Mouse (Mus musculus) hindlimb bud, embryonic 11.5 days (tissue): Measurements from ENCODE around the gene Gsta2.
"Not testable (repeated sequence)": the region's sequence is repeated elsewhere in the genome, so short reads cannot be mapped to it uniquely, and the experiment has no call there.

Experiments used
- DNase-seq: peaks from one replicate; pipeline ENCODE4 v3.0.0-alpha.2; 2012; ENCODE audit warnings: low read depth, low spot score; ENCODE audit errors: extremely low spot score

Gsta2 gene

DNA sequence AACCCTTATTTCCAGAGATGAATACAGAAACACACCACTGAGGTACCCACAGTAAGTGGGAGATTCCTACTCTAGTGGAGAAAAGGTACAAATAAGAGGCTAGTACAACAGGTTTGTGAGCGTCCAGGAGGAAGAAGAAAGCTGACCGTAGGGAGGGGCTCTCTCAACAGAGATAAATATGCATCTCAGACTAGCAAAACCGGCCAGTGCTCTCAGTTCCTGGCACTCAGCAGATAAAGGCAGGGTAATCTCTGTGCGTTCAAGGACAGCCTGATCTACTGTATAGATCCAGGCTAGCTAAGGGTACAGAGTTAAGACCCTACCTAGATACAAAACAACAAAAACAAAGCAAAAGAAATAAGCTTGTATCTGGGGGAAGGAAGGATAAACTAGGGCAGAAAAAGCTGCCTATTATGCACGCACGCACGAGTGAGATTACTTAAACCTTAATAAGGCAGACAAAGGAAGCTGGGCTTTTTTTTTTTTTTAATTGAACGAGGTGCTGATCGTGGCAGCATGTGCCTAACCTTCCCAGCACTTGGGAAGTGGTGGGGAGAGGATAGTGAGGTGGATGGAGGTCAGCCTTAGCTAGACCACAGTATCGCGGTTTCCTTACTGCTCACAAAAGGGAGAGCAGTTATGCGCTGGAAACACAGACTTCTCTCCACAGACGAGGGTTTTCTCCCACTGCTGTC, 10.4 kb upstream of the Gsta2 start:
- DNase-seq = no peak

DNA sequence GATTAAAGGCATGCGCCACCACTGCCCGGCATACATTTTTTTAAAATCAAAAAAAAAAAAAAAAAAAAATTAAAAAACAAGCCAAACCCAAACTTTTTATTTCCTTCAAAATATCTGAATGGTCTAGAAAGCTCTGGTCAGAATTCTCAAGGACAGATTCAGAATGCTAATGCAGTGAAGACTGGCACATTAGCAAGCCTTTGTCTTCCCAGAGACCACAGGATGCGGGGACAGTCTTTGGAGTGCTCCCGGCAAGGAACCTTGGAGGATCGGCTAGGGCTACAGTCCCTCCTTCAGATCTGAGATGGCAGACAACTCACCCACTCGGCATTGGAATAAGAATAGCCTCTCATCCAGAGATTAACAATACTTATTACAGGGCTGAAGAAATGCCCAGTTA, 9.1 kb upstream of the Gsta2 start:
- DNase-seq = no peak

- DNase-seq = no peak
Measured at GRCm38 (mm10) chr9:78363374-78363773, 7.8 kb upstream of the Gsta2 start.

DNA sequence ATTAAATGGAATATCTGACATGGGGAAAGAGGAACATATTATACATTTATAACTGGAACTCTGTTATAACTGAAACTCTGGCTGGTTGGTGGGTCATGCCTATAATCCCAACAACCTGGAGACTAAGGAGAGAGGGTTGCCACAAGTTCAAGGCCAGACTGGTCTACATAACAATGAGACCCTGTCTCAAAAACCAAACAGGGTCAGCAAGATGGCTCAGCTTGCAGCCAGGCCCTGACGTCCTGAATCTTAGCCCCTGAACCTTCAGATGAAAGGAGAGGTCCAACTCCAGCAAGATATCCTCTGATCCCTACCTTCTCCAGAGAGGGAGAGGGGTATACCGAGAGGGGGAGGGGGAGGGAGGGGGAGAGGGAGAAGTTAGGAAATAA, 4.9 kb upstream of the Gsta2 start:
- DNase-seq = no peak

GRCm38 (mm10) chr9:78359750-78360483, 4.3 kb upstream of the Gsta2 start:
- no peak for DNase-seq

DNA sequence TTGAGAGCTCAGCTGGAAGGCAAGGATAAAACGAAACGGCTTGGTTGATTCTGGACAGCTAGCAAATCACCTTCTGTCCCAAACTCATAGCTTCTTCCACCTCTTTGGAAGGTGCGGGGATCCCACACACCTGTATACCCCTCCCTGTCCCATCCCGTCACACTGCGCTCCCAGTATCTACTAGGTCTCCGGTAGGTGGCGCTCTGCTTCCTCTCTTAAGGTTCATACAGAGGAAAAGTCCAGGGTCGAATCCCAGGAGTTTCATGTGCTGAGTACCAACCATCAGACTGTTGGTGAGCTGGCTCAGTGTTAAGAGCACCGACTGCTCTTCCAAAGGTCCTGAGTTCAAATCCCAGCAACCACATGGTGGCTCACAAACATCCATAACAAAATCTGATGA, 2.5 kb upstream of the Gsta2 start:
- peak; percentile 41 for DNase-seq

DNA sequence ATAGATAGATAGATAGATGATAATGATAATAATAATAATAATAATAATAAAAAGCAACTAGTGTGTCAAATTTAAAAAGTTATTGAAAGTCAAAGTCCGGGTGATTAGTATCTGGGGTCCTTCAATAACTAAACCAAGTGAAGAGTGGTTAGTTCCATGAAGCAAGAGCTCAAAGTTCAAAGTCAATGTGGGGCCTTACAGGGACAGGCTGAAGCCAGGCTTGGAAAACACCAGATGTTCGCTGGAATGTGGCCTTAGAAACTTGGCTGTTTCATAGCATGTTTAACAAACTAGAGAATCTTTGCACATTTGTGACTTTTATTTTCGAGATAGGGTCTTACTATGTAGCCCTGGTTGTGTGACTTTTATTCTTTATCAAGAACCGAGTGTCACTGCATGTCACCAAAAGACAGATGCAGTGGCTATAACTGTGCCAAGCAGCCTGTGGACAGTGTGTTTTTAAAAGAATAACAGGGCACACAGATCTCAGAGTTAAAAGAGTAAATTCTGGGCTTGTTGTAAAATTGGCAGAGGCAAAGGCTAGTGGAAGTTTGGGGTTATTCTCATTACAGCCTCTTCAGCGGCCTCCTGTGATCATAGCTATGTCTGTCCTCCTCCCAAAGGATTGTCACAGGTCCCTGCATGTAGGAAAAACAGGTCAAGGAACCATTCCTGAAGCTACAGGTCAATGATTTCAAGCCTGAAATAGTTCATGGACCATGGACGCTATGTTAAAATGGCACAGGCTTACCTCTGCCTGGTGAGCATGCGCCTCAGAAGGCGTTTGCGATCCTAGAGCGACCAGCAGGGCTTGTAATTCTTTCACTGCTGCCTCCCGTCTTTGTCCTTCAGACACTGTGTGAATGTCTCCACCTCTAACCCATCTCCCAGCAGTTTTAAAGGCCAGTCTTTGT, 666 bp downstream of the Gsta2 start:
- no peak for DNase-seq

DNA sequence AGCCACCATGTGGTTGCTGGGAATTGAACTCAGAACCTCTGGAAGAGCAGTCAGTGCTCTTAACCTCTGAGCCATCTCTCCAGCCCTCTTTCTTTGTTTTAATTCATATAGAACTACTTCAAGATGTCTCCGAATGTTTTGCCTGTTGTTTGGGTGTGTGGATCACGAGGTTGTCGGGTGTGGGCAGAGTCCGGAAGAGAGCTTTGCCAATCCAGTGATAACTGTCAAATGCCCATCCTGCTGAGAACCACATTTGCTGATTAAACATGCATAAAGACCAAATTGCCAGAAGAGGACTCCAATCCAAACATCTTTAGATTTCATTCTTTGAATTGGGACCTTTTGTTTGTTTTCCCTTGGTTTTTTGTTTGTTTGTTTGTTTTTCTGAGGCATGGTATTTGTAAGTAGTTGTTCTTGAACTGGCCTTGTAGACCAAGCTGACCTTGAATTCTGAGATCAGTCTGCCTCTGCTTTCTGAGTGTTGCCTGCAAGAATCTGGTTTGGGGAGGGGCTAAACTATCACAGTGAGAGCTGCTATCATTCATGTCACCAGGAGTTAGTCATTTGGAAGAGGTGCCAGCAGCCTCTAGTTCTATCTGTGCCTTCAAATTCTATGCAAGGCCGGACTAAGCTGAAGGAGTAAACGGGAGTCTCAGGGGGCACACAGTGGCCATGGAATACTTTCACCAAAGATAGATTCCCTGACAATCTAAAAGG, 3.9 kb downstream of the Gsta2 start:
- DNase-seq = no peak

- DNase-seq = not testable (repeated sequence)
Measured at GRCm38 (mm10) chr9:78350007-78350406, 5.6 kb downstream of the Gsta2 start.

- DNase-seq = not testable (repeated sequence)
Measured at GRCm38 (mm10) chr9:78349141-78349540, 6.4 kb downstream of the Gsta2 start.

- DNase-seq = not testable (repeated sequence)
Measured at GRCm38 (mm10) chr9:78348206-78349004, 7.2 kb downstream of the Gsta2 start.

DNA sequence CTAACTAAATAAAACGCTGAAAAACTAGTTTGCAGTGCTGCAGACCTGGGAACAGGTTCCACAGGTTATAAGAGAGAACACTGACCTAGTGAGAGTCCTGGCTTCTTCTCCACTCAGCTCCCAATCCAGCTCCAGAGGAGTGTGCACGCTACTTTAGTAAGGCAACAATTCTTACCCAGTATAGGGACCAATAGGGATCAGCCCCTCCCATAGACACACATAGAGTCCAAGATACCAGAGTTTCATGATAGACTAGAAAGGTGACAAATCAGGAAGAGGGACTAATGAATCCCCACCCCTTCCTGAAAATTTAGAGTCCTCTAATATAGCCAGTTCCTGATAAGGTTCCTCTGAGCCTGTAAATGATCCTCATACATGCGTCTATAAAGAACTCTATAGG, 8.6 kb downstream of the Gsta2 start:
- DNase-seq = no peak

GRCm38 (mm10) chr9:78345235-78345634, 10.4 kb downstream of the Gsta2 start:
- DNase-seq = not testable (repeated sequence)

DNA sequence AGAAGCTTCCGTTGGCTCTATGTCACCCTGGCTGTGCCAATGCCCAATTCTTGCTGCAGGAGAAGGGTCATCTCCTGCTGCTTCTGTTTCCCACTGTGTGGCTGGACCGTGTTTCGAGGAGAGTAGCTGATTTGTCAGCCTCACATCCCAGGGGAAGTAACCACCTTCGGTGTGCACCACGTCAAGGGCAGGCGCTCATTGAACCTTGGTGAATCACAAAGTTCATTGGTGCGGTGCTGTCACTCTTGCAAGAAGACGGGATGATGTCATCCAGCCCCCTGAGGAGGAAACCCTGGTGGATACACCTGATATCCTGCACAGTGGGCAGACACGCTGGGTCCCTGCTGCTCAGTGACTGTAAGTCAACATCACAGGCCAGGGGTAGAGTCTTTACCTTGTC, 12.5 kb downstream of the Gsta2 start:
- DNase-seq = not testable (repeated sequence)

DNA sequence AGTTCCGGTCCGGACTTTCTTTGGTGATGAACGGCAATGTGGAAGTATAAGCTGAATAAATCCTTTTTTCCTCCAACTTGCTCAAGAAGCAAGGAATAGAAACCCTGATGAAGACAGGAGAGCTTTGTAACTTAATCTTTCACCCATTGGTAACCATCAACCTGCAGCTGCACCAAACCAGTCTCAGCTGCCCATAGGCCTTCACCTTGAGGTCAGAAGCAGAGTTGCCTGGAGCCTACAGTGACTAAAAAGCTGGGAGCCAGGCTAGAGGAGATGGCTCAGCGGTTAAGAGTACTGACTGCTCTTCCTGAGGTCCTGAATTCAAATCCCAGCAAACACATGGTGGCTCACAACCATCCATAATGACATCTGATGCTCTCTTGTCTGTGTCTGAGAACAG, 13.1 kb downstream of the Gsta2 start:
- not testable (repeated sequence) for DNase-seq

DNA sequence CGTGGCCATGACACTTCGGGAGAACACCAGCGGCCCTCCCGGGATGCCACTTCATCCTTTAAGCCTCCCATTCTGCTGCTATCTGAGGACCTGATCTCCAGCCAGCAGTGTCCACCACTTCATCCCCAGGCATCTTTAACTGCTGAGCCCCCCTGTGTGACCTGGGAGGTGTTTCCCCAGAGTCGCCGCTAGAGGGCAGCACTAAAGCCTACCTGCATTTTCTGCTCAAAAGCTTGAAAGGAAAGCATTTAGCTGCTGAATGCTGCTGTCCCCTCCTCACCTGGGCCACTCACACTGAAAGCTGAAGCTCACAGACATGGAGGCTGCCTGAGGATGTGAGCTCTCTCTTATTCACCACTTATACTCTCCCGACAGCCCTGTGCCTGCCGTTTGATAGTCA, 15.3 kb downstream of the Gsta2 start:
- not testable (repeated sequence) for DNase-seq

- DNase-seq = not testable (repeated sequence)
Measured at GRCm38 (mm10) chr9:78337050-78337449, 18.5 kb downstream of the Gsta2 start.

DNA sequence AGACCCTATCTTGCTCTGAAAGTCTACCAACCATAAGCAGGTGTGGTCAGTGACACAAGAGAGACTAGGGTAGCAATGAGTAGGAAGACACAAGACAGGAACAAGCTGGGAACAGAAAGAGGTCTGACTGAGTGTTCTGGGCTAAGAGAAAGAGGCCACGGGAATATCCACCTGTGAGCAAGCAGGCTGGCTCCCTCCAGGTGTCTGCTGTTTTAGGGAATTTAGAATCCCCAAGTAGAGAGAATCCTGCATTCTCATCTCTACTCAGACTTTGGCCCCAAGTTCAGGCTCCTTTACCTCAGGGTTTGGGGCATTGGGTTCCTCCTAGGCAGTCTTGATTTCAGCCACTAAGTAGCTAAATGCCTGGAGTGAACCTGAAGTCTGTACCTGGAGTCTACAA, 28.3 kb downstream of the Gsta2 start, which contains the start of gene Omt2b:
Omt2b (plus strand) TSS at position 301 of the 400 bp plus-strand sequence.
- DNase-seq = not testable (repeated sequence)

GRCm38 (mm10) chr9:78319499-78319898, 36.1 kb downstream of the Gsta2 start:
- DNase-seq = no peak

GRCm38 (mm10) chr9:78314696-78315095, 40.9 kb downstream of the Gsta2 start, which contains the start of gene Omt2a:
TSS of gene Omt2a (minus strand) at chr9:78314796.
- DNase-seq = no peak
